ENCODE assay signal across 27 mouse cellular contexts in genomic region chr3:37812936-37813335, GRCm38 (mm10).
DNase-seq lines count a peak whose midpoint lies in the region; ATAC-seq and TF ChIP-seq lines count a peak whose summit lies in the region.
"Had no signal": no experiment of that assay in that cellular context is flagged by ENCODE, and none has a peak within 500 bp of the region (broad histone marks: within the 10 kb centered on the region; RNA-seq: fewer than 3 reads in every experiment).

No protein-coding gene starts in this region.

- WGBS in kidney, postnatal 0 days = 80% methylated on average over 3 of the region's 3 CpGs
- 87% methylated on average over 3 of the region's 3 CpGs for WGBS in midbrain, embryonic 16.5 days

- H3K9ac ChIP-seq in kidney, postnatal 0 days (ENCODE audit: low read depth, low read length) = no peak overlapping the region
- no peak overlapping the region for H3K9ac ChIP-seq in midbrain, embryonic 16.5 days (ENCODE audit: low read depth, low read length)
- H3K9ac ChIP-seq: embryonic facial prominence, embryonic 13.5 days; embryonic facial prominence, embryonic 15.5 days; forebrain, embryonic 13.5 days; forebrain, embryonic 15.5 days; forebrain, postnatal 0 days had no signal

- no peak for TF ChIP-seq POLR2A in myocyte (IDR thresholded peaks at IDR 0.05; ENCODE audit: insufficient read length, low read depth)

- H3K4me1 ChIP-seq in kidney, postnatal 0 days (replicated peaks; ENCODE audit: insufficient read depth, low read length) = no peaks in the 10 kb centered on the region
- H3K4me1 ChIP-seq in midbrain, embryonic 16.5 days (ENCODE audit: control insufficient read depth, insufficient read depth, low read length) = no peaks in the 10 kb centered on the region

- in situ Hi-C loops in Patski (cut with MboI; ENCODE audit: low pct_unique_long_range_greater_than_20kb) = no loop called here

- no peaks in the 10 kb centered on the region for H3K27me3 ChIP-seq in kidney, postnatal 0 days (ENCODE audit: insufficient read depth, low read length)
- H3K27me3 ChIP-seq in Patski (no peaks in the 10 kb centered on the region), myocyte (ENCODE audit: control insufficient read depth, insufficient read depth, insufficient read length) (no peaks in the 10 kb centered on the region)
- H3K27me3 ChIP-seq in midbrain, embryonic 16.5 days (ENCODE audit: control insufficient read depth, insufficient read depth, low read depth, low read length) = no peaks in the 10 kb centered on the region
- H3K27me3 ChIP-seq: CH12.LX; embryonic facial prominence, embryonic 13.5 days; embryonic facial prominence, embryonic 15.5 days had no signal

- H3K4me2 ChIP-seq in kidney, postnatal 0 days (ENCODE audit: low read length) = no peak overlapping the region
- peak overlapping the region; percentile 3 for H3K4me2 ChIP-seq in myocyte (ENCODE audit: low read depth)
- H3K4me2 ChIP-seq in midbrain, embryonic 16.5 days (ENCODE audit: low read length) = no peak overlapping the region
- H3K4me2 ChIP-seq: embryonic facial prominence, embryonic 13.5 days; embryonic facial prominence, embryonic 15.5 days; forebrain, embryonic 13.5 days; forebrain, embryonic 15.5 days had no signal

- H3ac ChIP-seq in myocyte (ENCODE audit: control insufficient read depth, insufficient read length) = no peak overlapping the region

- ATAC-seq in kidney, postnatal 0 days (replicated peaks; ENCODE audit: low FRiP score, low read depth) = no peak
- ATAC-seq in Patski = no peak
- ATAC-seq in midbrain, embryonic 16.5 days = no peak
- ATAC-seq: CD4-positive, CD25-positive, alpha-beta regulatory T cell, adult 4 months; forebrain, embryonic 13.5 days; forebrain, embryonic 15.5 days; forebrain, postnatal 0 days had no signal

- no peak for TF ChIP-seq CTCF in kidney, postnatal 0 days (IDR thresholded peaks at IDR 0.05; ENCODE audit: low read depth)
- TF ChIP-seq CTCF in Patski (IDR thresholded peaks at IDR 0.05) = no peak

- no peak overlapping the region for H3K27ac ChIP-seq in kidney, postnatal 0 days
- H3K27ac ChIP-seq in midbrain, embryonic 16.5 days (ENCODE audit: low read length) = no peak overlapping the region
- H3K27ac ChIP-seq: embryonic facial prominence, embryonic 13.5 days; embryonic facial prominence, embryonic 15.5 days; forebrain, embryonic 13.5 days; forebrain, embryonic 15.5 days had no signal

- no peaks in the 10 kb centered on the region for H3K9me3 ChIP-seq in kidney, postnatal 0 days (replicated peaks; ENCODE audit: low read length)
- no peaks in the 10 kb centered on the region for H3K9me3 ChIP-seq in midbrain, embryonic 16.5 days (replicated peaks; ENCODE audit: control insufficient read depth, low read length, poor library complexity, severe bottlenecking)
- H3K9me3 ChIP-seq: embryonic facial prominence, embryonic 15.5 days; forebrain, embryonic 13.5 days; forebrain, embryonic 15.5 days; G1E had no signal

- POLR2A ChIA-PET in Patski (lab: Charles Lee) = no interaction called here

- no peaks in the 10 kb centered on the region for H3K79me2 ChIP-seq in myocyte (ENCODE audit: control insufficient read depth, insufficient read depth)

- peak; percentile 62 for DNase-seq in kidney, postnatal 0 days (ENCODE audit: low spot score)
- no peak for DNase-seq in kidney, postnatal 10 days
- peak; percentile 50 for DNase-seq in Muller cell, postnatal 12 days (ENCODE audit: inconsistent ontology term)
- DNase-seq in Patski (ENCODE audit: low read depth, low spot score) = peak; percentile 53
- DNase-seq in urinary bladder, postnatal 10 days (ENCODE audit: low spot score) = no peak
- no peak for DNase-seq in frontal cortex, postnatal 10 days (ENCODE audit: low spot score in 2 of 2)
- DNase-seq: adrenal gland, adult 2 months; adrenal gland, postnatal 10 days; adrenal gland, postnatal 25 days; B cell, adult 2 months; cerebellum, adult 11 months; cerebellum, adult 18-20 months; cerebellum, adult 8-10 months; cerebellum, adult 9-11 months; cerebellum, postnatal 14 days; cerebellum, postnatal 36 days; embryo, embryonic 11 days; forebrain, postnatal 0 days had no signal

- CTCF ChIA-PET in Patski (lab: Charles Lee) = no interaction called here

- H3K36me3 ChIP-seq in kidney, postnatal 0 days (ENCODE audit: insufficient read depth, low read length) = no peaks in the 10 kb centered on the region
- H3K36me3 ChIP-seq in myocyte (ENCODE audit: control insufficient read depth, insufficient read depth) = no peaks in the 10 kb centered on the region
- no peaks in the 10 kb centered on the region for H3K36me3 ChIP-seq in midbrain, embryonic 16.5 days (ENCODE audit: control insufficient read depth, insufficient read depth, low read length)
- H3K36me3 ChIP-seq: embryonic facial prominence, embryonic 13.5 days; embryonic facial prominence, embryonic 15.5 days; forebrain, embryonic 15.5 days; G1E had no signal

- H3K4me3 ChIP-seq in kidney, postnatal 0 days (replicated peaks; ENCODE audit: low read depth, low read length) = no peak overlapping the region
- H3K4me3 ChIP-seq in myocyte = no peak overlapping the region
- no peak overlapping the region for H3K4me3 ChIP-seq in midbrain, embryonic 16.5 days (ENCODE audit: low read depth, low read length)
- H3K4me3 ChIP-seq: embryonic facial prominence, embryonic 13.5 days; embryonic facial prominence, embryonic 15.5 days; forebrain, embryonic 13.5 days; forebrain, embryonic 15.5 days had no signal

TF ChIP-seq in myocyte, 11 proteins besides CTCF, POLR2A, EP300 and RAD21:
- TF ChIP-seq SRF (IDR thresholded peaks at IDR 0.05; ENCODE audit: control insufficient read depth, insufficient read length, low read depth) (no peak), CEBPB (IDR thresholded peaks at IDR 0.05; ENCODE audit: insufficient read depth, poor library complexity, severe bottlenecking) (no peak), E2F4 (IDR thresholded peaks at IDR 0.05; ENCODE audit: insufficient read depth) (no peak), POLR2AphosphoS2 (IDR thresholded peaks at IDR 0.05; ENCODE audit: insufficient read length, low read depth) (no peak)
TF ChIP-seq in myocyte: peak in this region for 0.

Comparison
In these comparisons a context has a peak if more than half of its experiments do, and no peak if none do; other contexts are left out.
1. DNase-seq: peak in kidney, postnatal 0 days (single experiment), Muller cell, postnatal 12 days (single experiment) and Patski (single experiment); none in kidney, postnatal 10 days (single experiment), urinary bladder, postnatal 10 days (single experiment) and frontal cortex, postnatal 10 days (0 of 2).